Mouse (Mus musculus): ENCODE data around the gene Micall1.
A peak's percentile ranks its signal among the peaks of the same experiment; 100 is the strongest.

Micall1 gene

DNA sequence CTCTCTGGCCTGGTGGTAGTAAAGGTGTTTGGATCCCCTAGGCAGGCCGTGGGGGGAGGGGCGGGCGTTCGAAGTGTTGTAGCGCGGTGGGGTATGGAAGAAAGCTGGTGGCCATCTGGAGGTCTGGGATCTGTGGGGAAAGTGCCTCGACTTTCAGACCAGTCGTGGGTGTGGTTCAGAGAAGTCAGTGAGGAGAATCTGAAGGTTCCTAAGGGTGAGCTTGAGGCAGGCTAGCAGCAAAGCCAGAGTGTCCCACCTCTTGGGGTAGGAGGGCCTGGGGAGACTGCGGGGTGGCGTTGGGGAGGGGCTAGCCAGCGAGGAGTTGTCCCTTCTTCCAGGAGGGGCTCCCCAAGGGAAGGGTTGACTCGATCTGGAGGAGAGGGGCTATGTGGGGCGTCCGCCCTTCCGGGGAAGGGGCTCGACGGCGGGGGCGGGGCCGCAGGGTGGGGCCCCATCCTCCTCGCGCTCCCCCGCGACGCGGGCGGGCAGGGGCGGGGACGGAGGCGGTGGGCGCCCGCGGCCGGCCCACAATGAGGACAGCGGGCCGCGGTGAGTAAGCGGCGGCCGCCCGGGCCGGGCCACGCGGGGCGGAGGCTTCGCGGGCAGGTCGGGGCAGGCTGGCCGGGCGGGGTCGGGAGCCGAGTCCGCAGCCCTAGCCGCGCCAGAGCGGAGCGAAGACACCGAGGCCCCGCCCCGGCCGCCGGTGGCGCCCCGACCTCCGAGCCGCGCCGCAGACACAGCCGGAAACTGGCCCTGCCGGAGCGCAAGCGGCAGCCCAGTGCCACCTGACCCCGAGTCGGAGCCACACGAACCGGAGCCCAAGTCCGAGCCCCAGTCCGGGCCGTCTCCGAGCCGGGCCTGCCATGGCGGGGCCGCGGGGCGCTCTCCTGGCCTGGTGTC is at the start of gene Micall1:
Gene Micall1 (plus strand): TSS at position 478 of the 900 bp plus-strand sequence.
- DNase-seq (ENCODE audit: low spot score in 2 of 2), result peak; percentile 54 to 76

DNA sequence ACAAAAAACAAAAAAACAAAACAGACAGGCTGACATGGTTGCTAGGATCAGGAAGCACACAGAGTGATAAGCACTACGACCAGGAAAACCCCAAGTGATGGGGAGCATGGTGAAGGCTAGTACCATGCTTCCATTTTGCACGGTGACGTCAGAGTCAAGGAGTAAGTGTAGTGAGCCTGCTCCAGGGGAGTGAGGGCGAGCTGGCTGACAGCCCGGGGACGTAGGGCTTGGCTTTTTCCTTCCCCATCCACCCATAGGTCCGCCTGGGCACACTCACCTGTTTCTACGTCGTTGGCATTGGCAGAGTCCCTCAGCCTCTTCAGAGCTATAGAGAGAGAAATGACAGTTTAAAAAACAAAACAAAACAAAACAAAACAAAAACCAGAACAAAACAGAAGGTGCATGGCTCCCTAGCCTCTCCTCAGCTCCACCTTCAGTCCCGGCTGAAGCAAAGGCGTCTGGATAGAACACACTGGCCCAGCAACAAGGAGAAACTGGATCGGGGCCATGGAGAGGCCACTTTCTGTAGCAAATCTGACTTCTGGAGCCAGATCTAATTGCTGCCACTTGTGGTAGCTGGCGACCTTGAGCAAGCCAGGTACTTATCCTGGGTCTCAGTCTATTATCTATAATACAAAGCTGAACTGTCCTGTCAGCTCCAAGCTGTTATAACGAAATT is 47.7 kb upstream of the Micall1 start:
- DNase-seq (ENCODE audit: low spot score in 2 of 2), result no peak

DNA sequence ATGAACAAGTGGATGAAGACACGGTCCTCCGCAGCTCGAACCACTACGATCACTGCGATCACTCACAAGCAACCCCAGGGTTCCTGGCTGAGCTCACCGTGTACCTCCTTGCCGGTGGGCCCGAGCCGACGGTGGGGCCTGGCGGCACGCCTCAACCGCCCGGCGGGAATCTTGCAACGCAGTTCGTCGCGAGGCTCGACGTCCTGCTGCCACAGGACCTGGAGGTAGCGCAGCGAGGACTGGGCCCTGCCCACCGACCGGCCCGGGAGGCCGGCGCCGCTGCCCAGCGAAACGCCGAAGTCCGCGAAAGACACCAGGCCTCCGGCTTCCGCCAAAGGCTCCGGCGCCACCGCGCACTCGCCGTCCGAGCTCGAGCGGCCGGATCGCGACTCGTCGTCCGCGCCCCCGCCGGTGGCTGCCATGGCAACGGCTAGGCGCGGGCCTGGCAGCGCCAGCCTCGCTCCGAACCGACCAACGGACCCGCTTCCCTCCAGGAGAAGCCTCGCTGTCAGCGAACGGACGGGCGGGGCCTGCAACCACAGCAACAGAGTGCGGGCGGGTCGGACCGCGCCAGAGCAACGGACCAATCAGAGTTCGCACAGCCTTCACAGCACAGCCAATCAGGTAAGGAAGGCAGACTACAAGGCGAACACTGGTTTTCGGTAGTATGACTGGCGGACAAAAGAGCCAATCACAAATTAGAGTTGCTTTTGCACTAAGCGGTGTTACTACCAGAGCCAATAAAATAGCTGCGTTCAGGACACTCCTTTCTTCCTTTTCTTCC is 46.1 kb upstream of the Micall1 start, which contains the start of gene Ankrd54:
Gene Ankrd54 (minus strand): TSS at position 518 of the 784 bp plus-strand sequence.
- DNase-seq (ENCODE audit: low spot score in 2 of 2), result peak; percentile 95 to 98

DNA sequence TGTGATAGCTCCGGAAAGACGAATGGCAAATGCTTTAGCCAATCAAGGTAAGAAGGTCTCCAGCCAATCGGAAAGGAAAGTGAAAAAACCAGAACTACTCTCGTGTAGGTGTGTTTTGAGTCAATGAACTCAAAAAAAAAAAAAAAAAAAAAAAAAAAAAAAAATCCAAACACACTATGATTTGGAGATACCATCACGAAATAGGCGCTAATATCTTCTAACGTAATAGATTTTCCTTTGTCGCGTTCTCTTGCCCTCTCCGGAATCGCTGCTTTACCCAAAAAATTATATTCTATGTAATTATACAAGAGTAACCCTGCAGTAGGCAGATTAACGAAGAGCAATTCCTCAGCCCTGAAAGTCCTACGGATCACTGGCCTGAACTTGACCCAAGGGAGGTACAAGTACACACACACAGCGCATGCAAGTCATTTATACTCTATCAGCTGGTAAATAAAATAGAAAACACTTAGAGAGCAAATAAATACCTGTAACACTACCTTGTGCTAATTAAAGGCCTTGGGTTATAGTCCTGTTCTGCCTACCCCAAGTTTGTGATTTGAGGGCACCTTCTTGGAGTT is 45.4 kb upstream of the Micall1 start:
- no peak for DNase-seq (ENCODE audit: low spot score in 2 of 2)

DNA sequence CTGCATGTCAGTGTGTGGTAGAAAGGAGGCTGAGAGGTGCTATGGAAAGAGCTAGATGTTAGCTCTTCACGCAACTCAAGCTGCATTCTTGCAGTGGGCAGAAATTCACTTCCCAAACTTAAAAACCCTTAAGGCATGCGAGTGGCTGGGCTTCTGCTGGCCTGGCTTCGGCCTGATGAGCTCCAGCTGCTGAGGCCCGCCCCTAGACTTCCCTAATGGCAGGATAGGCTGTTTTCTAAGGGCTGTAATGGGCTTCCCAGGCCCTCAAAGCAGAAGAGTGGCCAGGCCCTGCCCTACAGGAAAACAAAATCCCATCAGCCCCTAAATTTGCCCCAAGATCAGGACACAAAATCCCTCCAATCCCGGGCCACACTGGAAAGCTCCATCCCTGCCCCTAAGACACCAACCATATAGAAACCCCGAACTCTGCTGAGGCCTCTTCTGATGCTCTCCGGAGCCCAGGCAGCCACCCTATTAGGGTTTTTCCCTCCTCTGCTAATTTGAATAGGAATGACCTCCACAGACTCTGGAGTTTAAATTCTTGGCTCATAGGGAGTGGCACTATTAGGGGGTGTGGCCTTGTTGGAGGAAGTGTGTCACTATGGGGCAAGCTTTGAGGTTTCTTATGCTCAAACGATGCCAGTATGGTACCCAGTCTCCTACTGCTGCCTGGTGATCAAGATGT is 43.5 kb upstream of the Micall1 start:
- DNase-seq (ENCODE audit: low spot score in 2 of 2), result no peak

DNA sequence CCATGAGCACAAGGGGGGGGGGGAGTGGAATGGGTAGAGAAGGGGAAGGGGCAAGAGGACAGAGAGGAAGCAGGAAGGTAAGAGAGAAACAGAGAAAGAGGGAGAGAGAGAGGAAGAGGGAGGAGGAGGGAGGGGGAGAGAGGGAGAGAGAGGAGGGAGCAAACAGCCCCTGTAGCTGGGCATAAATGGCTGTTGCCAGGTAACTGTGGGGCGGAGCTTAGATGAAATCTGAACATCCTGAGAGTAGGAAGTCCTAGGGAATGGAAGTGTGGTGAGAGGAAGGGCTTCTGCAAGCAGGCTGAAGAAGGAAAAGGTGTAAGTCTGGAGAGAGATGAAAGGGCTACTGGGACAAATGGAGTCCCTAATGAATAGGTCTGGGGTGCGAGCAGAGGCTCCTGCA is 42.4 kb upstream of the Micall1 start:
- DNase-seq (ENCODE audit: low spot score in 2 of 2), result no peak

DNA sequence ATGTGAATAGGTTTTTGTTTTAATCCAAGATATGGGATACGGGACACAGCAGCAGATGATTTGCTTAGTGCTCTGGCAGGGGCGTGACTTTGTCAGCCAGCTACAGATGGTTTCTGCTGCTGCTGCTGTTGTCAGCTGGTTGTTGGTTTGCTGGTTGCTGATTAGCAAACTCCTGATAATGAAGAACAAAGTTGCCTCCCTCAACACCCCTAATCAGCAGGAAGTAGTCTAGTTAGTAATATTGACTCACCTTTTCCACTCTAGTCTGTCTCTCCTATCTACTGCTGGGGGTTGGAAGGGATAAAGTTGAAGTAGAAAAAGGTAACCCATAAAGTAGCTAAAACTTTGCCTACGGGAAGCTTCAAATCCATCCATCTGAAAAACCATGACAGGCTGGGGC is 41.1 kb upstream of the Micall1 start:
- DNase-seq (ENCODE audit: low spot score in 2 of 2), result no peak

DNA sequence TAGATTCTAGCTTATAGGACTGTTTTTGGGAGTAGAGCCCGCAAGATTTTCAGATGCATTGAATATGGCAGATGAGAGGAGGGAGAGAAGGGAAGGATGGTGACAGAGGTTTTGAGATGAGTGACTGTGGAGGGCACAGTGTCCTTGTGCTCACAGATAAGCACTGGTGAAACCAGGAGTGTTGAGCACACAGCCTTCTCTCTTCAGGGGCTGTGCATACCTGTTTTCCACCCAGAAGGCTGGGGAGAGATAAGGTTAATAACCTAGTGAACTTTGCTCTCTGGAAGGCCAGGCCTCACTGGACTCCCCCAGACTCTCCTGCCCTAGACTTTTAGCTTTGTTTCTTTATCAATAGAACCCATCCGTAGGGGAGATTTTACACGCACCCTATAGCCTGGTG is 40.3 kb upstream of the Micall1 start:
- DNase-seq (ENCODE audit: low spot score in 2 of 2), result no peak

DNA sequence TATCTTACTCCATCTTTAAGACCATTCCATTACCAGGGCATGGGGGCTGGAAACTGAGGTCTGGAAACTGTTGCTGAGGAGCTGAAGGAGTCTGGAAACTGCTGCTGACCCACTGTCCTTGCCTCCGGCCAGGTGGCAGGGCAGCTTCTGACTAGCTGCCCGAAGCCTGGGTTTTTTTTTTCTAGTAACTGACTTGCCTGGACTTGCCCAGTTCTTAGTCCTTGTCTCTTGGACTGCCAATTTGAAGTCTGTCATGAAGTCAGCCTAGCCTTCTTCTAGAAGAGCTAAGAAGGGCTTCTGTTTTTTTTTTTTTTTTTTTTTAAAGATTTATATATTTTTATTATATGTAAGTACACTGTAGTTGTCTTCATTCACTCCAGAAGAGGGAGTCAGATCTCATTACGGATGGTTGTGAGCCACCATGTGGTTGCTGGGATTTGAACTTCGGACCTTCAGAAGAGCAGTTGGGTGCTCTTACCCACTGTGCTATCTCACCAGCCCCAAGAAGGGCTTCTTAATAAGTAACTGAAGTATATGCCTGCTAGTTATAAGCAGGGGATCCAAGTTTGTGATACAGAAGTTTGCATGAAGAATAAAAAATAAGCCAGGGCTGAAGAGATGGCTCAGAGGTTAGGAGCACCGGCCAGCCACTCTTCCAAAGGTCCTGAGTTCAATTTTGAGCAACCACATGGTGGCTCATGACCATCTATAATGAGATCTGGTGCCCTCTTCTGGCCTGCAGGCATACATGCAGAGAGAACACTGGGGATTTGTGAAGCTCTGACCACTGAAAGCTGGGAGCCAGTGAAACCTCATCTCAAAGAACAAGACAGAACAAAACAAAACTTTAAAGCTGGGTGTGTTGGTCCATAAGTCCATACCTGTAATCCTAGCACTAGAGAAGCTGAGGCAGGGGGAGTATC is 37.3 kb upstream of the Micall1 start:
- DNase-seq (ENCODE audit: low spot score in 2 of 2), result peak in 1 of 2 experiments; percentile 56

DNA sequence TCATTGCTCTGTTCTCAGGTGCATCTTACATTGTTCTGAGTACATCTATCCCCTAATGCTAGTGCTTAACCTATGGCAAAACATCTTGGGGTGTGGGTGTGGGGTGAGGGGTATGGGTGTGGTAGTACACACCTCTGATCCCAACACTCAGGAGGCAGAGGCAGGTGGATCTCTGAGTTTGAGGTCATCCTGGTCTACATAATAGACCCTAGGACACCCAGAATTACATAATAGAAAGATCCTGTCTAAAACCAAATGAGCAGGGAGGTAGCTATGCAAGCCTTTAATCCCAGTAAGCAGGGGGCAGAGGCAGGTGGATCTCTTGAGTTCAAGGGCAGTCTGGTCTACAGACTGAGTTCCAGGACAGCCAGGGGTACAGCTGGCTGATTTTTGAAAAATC is 34.9 kb upstream of the Micall1 start:
- DNase-seq (ENCODE audit: low spot score in 2 of 2), result no peak

DNA sequence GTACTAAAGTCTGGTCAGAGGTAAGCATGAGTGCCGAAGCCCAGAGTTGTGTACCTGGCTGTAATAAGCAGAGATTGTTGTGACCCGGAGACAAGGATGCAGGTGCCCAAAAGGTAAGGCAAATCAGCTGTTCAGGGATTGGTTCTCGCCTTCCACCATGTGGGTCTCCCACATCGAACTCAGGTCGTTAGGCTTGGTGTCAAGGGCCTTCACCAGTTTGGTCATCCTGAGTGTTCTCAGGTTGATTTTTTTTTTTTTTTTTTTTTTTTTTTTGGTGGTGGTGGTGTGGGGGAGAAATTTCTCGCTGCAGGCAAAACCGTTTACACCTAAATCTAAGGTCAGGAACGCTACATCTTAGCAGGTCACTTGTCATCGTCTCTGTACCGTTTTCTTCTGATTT is 34.3 kb upstream of the Micall1 start:
- DNase-seq (ENCODE audit: low spot score in 2 of 2), result no peak

DNA sequence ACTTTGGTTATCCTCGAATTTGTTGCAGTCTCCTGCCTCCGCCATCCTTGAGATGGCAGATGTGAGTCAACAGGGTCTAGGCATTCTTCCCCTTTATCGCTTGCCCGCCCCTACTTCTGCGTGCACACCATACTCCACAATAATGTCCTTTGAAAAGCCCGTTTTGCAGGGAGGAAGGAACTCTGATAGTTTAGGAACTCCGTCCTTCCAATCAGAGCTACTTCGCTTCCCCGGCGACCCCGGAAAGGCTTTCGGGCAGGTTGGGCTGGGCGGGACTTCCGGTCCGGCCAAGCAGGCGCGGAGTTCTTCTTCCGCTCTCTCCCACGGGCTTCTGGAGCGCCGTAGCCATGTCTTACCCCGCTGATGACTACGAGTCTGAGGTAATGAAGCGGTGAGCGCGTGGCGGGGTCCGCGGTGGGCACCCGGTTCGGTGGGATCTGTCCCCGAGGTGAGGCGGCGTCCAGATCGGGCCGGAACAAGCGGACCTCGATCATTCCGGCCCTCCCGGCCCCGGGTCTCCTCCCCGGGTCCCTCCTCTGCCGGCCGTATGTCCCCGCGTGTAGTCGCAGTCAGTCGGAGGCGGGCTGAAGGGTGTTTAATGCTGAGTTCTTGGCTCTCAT is 33.7 kb upstream of the Micall1 start, which contains the start of gene Eif3l:
Gene Eif3l (plus strand): TSS at position 267 of the 620 bp plus-strand sequence.
- peak; percentile 75 to 89 for DNase-seq (ENCODE audit: low spot score in 2 of 2)

DNA sequence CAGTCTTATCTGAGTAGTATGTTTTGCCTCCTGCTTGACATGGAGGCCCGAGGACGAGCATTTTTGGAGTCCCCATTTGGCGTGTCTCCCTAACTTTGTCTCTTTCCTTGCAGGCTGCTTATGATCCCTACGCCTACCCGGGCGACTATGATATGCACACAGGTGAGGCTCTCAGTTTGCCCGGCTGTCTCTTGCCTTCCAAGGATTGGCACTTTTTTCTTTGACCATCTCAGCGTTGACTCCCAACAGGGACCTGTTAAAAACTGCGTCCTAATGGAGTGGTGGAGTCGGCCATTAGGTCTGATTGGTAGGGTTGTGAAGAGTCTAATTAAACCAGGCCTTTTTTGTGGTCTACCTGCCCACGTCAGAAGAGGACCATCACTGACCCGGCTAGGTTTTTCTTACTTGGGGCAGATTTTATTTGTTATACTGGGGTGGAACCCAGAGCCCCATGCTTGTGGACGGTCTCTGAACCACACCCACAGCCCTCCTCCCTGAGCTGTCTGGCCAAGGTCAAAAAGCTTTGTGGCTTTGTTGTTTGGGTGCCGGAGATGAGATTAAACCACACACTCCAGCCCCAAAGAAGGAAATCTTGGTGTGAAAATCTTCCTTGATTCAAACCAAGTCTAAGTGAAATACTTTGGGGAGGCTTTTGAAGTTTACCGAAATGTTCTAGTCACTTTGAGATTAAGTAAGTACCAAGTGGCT is 32.9 kb upstream of the Micall1 start:
- peak in 1 of 2 experiments; percentile 36 for DNase-seq (ENCODE audit: low spot score in 2 of 2)

DNA sequence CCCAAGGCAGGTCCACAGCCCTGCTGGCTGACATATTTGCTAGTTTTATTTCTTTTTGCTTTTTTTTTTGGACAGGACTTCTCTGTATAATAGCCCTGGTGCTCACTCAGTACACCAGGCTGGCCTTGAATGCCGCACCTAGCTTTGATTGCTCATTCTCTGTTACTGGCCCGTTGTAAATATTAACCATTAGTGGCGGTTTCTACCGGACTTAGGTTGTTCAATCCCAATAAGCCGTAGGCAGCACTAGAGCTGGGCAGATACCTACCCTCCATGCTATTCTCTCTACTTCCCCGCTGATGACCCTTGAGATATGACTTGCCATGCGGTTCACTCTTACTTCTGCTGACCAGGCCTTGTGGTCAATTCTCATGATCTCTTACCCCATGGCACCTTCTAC is 29.1 kb upstream of the Micall1 start:
- no peak for DNase-seq (ENCODE audit: low spot score in 2 of 2)

DNA sequence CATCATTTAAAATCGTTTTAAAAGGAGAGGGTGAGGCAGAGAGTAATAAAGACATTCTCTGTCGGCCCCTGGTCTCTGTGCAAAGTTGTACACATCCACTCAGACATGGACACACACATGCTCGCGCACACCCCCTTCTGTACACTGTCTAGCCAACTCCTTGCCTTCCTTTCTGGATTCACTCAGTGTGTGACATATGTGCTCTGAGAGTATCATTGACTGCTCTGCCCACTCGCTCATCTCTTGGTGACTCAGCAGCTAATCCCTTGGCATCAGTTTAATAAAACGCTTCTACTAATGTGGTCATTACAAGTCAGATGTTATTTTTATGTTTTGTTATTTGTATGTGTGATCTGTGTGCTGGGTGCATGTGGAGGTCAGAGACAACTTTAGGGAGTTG is 16.4 kb upstream of the Micall1 start:
- DNase-seq (ENCODE audit: low spot score in 2 of 2), result no peak

DNA sequence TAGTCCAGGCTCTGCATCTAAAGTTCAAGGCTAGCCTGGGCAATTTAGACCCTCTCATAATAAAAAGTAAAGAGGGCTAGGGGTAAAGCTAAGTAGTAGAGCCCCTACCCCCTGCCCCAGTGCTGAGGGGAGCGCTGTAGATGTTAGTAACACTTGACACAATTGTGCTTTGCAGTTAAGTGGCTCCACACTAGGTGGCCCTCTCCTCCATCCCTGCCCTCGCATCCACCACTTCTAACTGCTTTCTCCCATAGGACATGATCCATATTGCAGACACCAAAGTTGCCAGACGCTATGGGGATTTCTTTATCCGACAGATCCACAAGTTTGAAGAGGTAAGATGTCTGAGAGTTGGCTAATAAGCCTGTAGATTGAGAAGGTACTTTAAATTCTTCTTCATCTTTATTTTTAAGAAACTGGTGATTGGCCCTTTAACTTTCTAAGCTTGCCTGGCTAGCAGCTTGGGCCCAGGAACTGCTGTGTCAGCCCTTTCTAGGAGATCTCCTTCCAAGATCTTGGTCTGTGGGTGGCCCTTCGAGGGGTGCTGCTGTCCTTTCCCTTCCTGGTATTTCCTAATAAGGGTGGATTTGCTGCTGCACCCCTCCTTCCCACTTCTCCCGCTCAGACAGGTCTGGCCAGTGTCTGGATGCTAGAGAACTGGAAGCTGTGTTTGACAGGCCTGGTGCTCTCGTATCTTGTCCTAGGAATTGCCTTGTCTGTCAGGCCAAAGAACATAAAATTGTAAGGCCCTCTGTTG is 15.4 kb upstream of the Micall1 start:
- no peak for DNase-seq (ENCODE audit: low spot score in 2 of 2)

DNA sequence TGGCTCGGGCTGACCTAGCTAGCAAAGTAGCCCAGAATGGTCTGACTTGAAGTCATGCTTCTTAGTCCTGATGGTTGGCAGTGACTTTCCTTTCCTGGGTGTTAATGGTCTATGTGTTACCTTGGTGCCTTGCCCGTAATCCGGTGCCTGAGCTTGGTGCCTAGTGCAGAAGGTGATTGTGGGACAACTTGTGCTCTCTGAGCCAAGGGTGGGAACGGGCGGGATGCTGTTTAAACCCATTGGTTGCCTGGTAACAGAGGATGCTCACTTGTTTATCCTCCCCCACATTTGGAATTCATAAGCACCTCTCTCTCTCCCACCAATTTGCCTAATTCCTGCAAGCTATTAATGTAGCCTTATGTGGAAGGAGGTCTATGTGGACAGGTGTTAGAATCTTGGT is 13.2 kb upstream of the Micall1 start:
- no peak for DNase-seq (ENCODE audit: low spot score in 2 of 2)

DNA sequence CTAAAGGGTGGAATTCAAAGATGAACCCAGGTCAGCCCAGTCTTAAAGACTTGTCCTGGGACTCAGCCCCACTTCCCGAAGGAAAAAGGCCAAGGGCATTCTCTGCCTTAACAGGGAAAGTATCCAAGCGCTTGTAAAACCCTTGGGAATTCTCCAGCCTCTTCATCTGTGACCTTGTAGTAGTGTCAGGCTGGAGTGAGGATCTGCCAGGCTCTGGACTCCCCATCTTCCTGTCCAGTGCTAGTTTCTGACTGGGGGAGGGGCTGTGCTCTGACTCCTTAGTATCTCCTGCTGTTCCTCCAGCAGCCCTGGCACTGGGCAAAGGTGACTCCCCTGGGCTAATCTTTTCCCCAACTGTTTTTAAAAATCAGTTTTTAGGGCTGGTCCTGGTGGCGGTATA is 12.1 kb upstream of the Micall1 start:
- DNase-seq (ENCODE audit: low spot score in 2 of 2), result no peak

Data from spleen, postnatal 10 days (tissue).